Mouse (Mus musculus): Measurements from ENCODE around the gene Il20ra. TPM values are rescaled to one million over a fixed set of nuclear protein-coding genes. Genes with fewer than 3 reads are reported as not detected.

Gene Il20ra
- polyA plus RNA-seq (2021; fragmentation: Nextera tagmentation) = 0.09 TPM in 1 of 2 replicates, not detected in the other
- long read RNA-seq, experiment 1 = 0 reads
- long read RNA-seq, experiment 2, partial matches to known transcripts = 0 of 1 reads
- long read RNA-seq, experiment 2, other reads (novel, unspliced or antisense) = 1 of 1 reads

GRCm38 (mm10) chr10:19712421-19712836, at the start of gene Il20ra:
TSS of gene Il20ra (plus strand) at chr10:19712570.

Other genes starting within 250 kb of the Il20ra start
- gene Ifngr1, start 120.6 kb upstream of the Il20ra start, polyA plus RNA-seq (2021; fragmentation: Nextera tagmentation) = 24.0 TPM in 2 replicates
- not detected in 2 replicates for gene Il22ra2, start 90.6 kb upstream of the Il20ra start, polyA plus RNA-seq (2021; fragmentation: Nextera tagmentation)
- gene Slc35d3, start 138.9 kb downstream of the Il20ra start, polyA plus RNA-seq (2021; fragmentation: Nextera tagmentation) = 0.58 and 0.62 TPM in 2 replicates
- gene Pex7, start 195.1 kb downstream of the Il20ra start, polyA plus RNA-seq (2021; fragmentation: Nextera tagmentation) = 24.4 and 28.2 TPM in 2 replicates
- 4.4 and 5.4 TPM in 2 replicates for gene Map3k5, start 221.9 kb downstream of the Il20ra start, polyA plus RNA-seq (2021; fragmentation: Nextera tagmentation)

All from layer of hippocampus, adult 6 months (tissue).